Comparison of ENCODE assay signal across 7 mouse cellular contexts in the genomic region with DNA sequence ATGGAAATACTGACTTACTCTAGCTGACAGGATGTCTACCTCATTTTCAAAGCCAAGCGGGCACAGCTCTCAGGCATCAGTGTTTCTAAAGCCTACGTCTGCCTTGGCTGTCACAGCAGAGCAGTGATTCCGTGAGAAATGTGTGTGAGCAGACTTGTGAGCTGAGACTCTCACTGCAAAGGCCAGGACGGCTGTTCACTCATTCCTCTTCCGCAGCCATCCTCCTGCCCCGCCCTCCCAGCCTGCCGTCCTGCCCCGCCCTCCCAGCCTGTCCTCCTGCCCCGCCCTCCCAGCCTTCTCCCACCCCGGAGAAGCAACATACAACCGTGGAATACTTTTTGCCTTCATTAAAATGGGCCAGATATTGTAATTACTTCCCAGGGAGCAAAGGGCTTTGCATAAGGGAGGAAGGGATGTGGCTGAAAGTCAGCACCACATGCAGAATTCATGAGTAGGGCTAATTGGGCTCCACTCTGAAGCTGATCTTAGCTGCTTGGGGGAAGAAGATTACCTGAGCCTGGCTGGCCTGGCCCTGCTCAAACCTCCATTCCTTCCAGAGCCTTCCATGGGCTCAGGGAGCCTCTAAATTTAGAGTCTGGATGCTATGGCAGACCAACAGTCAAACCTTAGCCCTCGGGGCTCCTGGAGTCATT. TPM values are rescaled to one million over a fixed set of nuclear protein-coding genes. Genes with fewer than 3 reads are reported as not detected.
DNase-seq lines count a peak whose midpoint lies in the region; ATAC-seq and TF ChIP-seq lines count a peak whose summit lies in the region.

No protein-coding gene starts in this region.

- H3K9ac ChIP-seq in forebrain, postnatal 0 days, result peak overlapping the region; percentile 14; the same call in 1 of the 2 replicates

- no peak for TF ChIP-seq CTCF in forebrain, postnatal 0 days (IDR thresholded peaks at IDR 0.05; ENCODE audit: low read depth)

- DNase-seq in left cerebral cortex, postnatal 4 days, result peak; percentile 62
- no peak for DNase-seq in left cerebral cortex, postnatal 14 days (ENCODE audit: low spot score in 2 of 2)
- DNase-seq in embryo, embryonic 10.5 days (ENCODE audit: low spot score), result peak; percentile 57
- DNase-seq in forebrain, postnatal 0 days, result peak; percentile 79
- DNase-seq in layer of hippocampus, postnatal 25 days (ENCODE audit: extremely low spot score in 1 of 2, low spot score in 1 of 2), result no peak
- DNase-seq in ovary, postnatal 14 days (ENCODE audit: low spot score), result no peak

- no peaks in the 10 kb centered on the region for H3K9me3 ChIP-seq in forebrain, postnatal 0 days (ENCODE audit: low read length)

- ATAC-seq in forebrain, postnatal 0 days, result peak; percentile 90
- ATAC-seq in megakaryocyte, adult 5-6 weeks (ENCODE audit: poor library complexity, severe bottlenecking), result 0 out of 2 replicates have a peak, but pooled peaks have one; percentile 33

- H3K27ac ChIP-seq in forebrain, postnatal 0 days (ENCODE audit: low read depth, low read length), result peak overlapping the region; percentile 51

- intact Hi-C loops in left cerebral cortex, postnatal 4 days (cut with DNase I), result no loop called here
- intact Hi-C loops in left cerebral cortex, postnatal 14 days (cut with DNase I), result no loop called here

- peaks cover 15% of the 10 kb centered on the region; the same call in 1 of the 2 replicates for H3K4me1 ChIP-seq in forebrain, postnatal 0 days (ENCODE audit: insufficient read depth)

- H3K36me3 ChIP-seq in forebrain, postnatal 0 days (ENCODE audit: insufficient read depth), result no peaks in the 10 kb centered on the region

- no peak overlapping the region for H3K4me3 ChIP-seq in forebrain, postnatal 0 days (ENCODE audit: low read depth, low read length)

- peak overlapping the region; percentile 25 for H3K4me2 ChIP-seq in forebrain, postnatal 0 days (ENCODE audit: low read depth)

- H3K27me3 ChIP-seq in forebrain, postnatal 0 days (ENCODE audit: insufficient read depth, low read length), result no peaks in the 10 kb centered on the region

- WGBS in forebrain, postnatal 0 days, result 11% methylated on average over 11 of the region's 12 CpGs

RNA-seq across cellular contexts. Expression of a gene that starts 23.0 kb away (rescaled TPM):
- total RNA-seq in left cerebral cortex, postnatal 4 days (2021), result 10 to 100 TPM in 1 of 2 experiments, 1 to 10 TPM in 1; 8.8 to 10.1 TPM
- 1 to 10 TPM; 4.1 to 4.6 TPM for total RNA-seq in left cerebral cortex, postnatal 14 days (2021)
- 13.3 and 14.9 TPM in 2 replicates for total RNA-seq in forebrain, postnatal 0 days (2014; rRNA removed)
- polyA plus RNA-seq in forebrain, postnatal 0 days (2015; fragmentation: Nextera tagmentation; extraction: Ambion mirVana), result 14.7 and 15.1 TPM in 2 replicates
- not detected in 2 replicates for total RNA-seq in megakaryocyte, adult 5-6 weeks (2015)
- total RNA-seq in megakaryocyte, adult 5-6 weeks (2017), result not detected in 2 replicates
- 1 to 10 TPM; 1.1 to 1.7 TPM for total RNA-seq in layer of hippocampus, postnatal 25 days (2021)

RNA-seq across cellular contexts. Expression of a gene that starts 23.0 kb away (rescaled TPM):
- 1 to 10 TPM; 3.6 to 4.2 TPM for total RNA-seq in left cerebral cortex, postnatal 4 days (2021)
- 1 to 10 TPM; 3.7 to 3.9 TPM for total RNA-seq in left cerebral cortex, postnatal 14 days (2021)
- 3.4 and 5.0 TPM in 2 replicates for total RNA-seq in forebrain, postnatal 0 days (2014; rRNA removed)
- polyA plus RNA-seq in forebrain, postnatal 0 days (2015; fragmentation: Nextera tagmentation; extraction: Ambion mirVana), result 0.31 and 0.48 TPM in 2 replicates
- total RNA-seq in megakaryocyte, adult 5-6 weeks (2015), result not detected in 2 replicates
- not detected in 2 replicates for total RNA-seq in megakaryocyte, adult 5-6 weeks (2017)
- under 1 TPM; 0.25 to 0.92 TPM for total RNA-seq in layer of hippocampus, postnatal 25 days (2021)

RNA-seq across cellular contexts. Expression of a gene that starts 28.8 kb away (rescaled TPM):
- 10 to 100 TPM in 1 of 2 experiments, 1 to 10 TPM in 1; 9.3 to 11.5 TPM for total RNA-seq in left cerebral cortex, postnatal 4 days (2021)
- total RNA-seq in left cerebral cortex, postnatal 14 days (2021), result 10 to 100 TPM; 17.0 to 28.3 TPM
- 2.6 and 3.2 TPM in 2 replicates for total RNA-seq in forebrain, postnatal 0 days (2014; rRNA removed)
- polyA plus RNA-seq in forebrain, postnatal 0 days (2015; fragmentation: Nextera tagmentation; extraction: Ambion mirVana), result 0.70 and 1.2 TPM in 2 replicates
- total RNA-seq in megakaryocyte, adult 5-6 weeks (2015), result 0.14 TPM in 1 of 2 replicates, not detected in the other
- total RNA-seq in megakaryocyte, adult 5-6 weeks (2017), result 0.04 TPM in 1 of 2 replicates, not detected in the other
- 10 to 100 TPM; 24.4 to 25.7 TPM for total RNA-seq in layer of hippocampus, postnatal 25 days (2021)

Comparison
In these comparisons a context has a peak if more than half of its experiments do, and no peak if none do; other contexts are left out.
1. DNase-seq: peak in left cerebral cortex, postnatal 4 days (single experiment), embryo, embryonic 10.5 days (single experiment) and forebrain, postnatal 0 days (single experiment); none in left cerebral cortex, postnatal 14 days (0 of 2), layer of hippocampus, postnatal 25 days (0 of 2) and ovary, postnatal 14 days (single experiment).